Comparison of ENCODE assay signal across 44 mouse cellular contexts in genomic region chr17:25345462-25345861, GRCm38 (mm10). TPM values are rescaled to one million over a fixed set of nuclear protein-coding genes. Genes with fewer than 3 reads are reported as not detected.
"Had no signal": no experiment of that assay in that cellular context is flagged by ENCODE, and none has a peak within 500 bp of the region (broad histone marks: within the 10 kb centered on the region; RNA-seq: fewer than 3 reads in every experiment).

TSS of gene Tpsab1 (minus strand) at chr17:25345562.

- H3K4me3 ChIP-seq: limb, embryonic 10.5 days; limb, embryonic 12.5 days; limb, embryonic 13.5 days; limb, embryonic 15.5 days; liver, embryonic 12.5 days; liver, embryonic 13.5 days; liver, embryonic 15.5 days; lung, embryonic 15.5 days; megakaryocyte, embryonic 14.5 days; midbrain, embryonic 10.5 days; midbrain, embryonic 12.5 days; midbrain, embryonic 13.5 days; midbrain, embryonic 15.5 days; myocyte; neural tube, embryonic 12.5 days had no signal

- H3K27me3 ChIP-seq: limb, embryonic 13.5 days; limb, embryonic 15.5 days; liver, embryonic 12.5 days; liver, embryonic 13.5 days; liver, embryonic 15.5 days; lung, embryonic 15.5 days; midbrain, embryonic 12.5 days; midbrain, embryonic 13.5 days; midbrain, embryonic 15.5 days; neural tube, embryonic 12.5 days had no signal

- H3K4me1 ChIP-seq: limb, embryonic 10.5 days; limb, embryonic 12.5 days; limb, embryonic 13.5 days; limb, embryonic 15.5 days; liver, embryonic 13.5 days; lung, embryonic 15.5 days; megakaryocyte, embryonic 14.5 days; midbrain, embryonic 10.5 days; midbrain, embryonic 12.5 days; midbrain, embryonic 13.5 days; midbrain, embryonic 15.5 days; neural tube, embryonic 12.5 days had no signal

- DNase-seq: left cerebral cortex, postnatal 4 days; liver; liver, embryonic 13.5 days; liver, postnatal 0 days; lung, adult 18-20 months; lung, adult 2 months; lung, embryonic 14.5 days; lung, postnatal 10 days; lung, postnatal 14 days; lung, postnatal 36 days; lung, postnatal 4 days; midbrain, embryonic 14.5 days had no signal

- H3K9me3 ChIP-seq: limb, embryonic 10.5 days; limb, embryonic 12.5 days; limb, embryonic 13.5 days; limb, embryonic 15.5 days; liver, embryonic 12.5 days; liver, embryonic 13.5 days; liver, embryonic 15.5 days; lung, embryonic 15.5 days; megakaryocyte, embryonic 14.5 days; midbrain, embryonic 10.5 days; midbrain, embryonic 12.5 days; midbrain, embryonic 13.5 days; midbrain, embryonic 15.5 days; neural tube, embryonic 12.5 days had no signal

- H3K27ac ChIP-seq: limb, embryonic 10.5 days; limb, embryonic 12.5 days; limb, embryonic 13.5 days; limb, embryonic 15.5 days; liver, embryonic 12.5 days; liver, embryonic 13.5 days; liver, embryonic 14.5 days; liver, embryonic 15.5 days; lung, embryonic 15.5 days; macrophage; midbrain, embryonic 10.5 days; midbrain, embryonic 12.5 days; midbrain, embryonic 13.5 days; midbrain, embryonic 15.5 days; neural tube, embryonic 12.5 days had no signal

- H3K36me3 ChIP-seq: limb, embryonic 10.5 days; limb, embryonic 12.5 days; limb, embryonic 13.5 days; limb, embryonic 15.5 days; liver, embryonic 12.5 days; liver, embryonic 13.5 days; liver, embryonic 15.5 days; lung, embryonic 15.5 days; midbrain, embryonic 10.5 days; midbrain, embryonic 12.5 days; midbrain, embryonic 13.5 days; midbrain, embryonic 15.5 days; neural tube, embryonic 12.5 days had no signal

RNA-seq across cellular contexts. Expression of gene Tpsab1, which starts in this region (rescaled TPM):
- total RNA-seq: left cerebral cortex, postnatal 10 days; left cerebral cortex, postnatal 14 days; left cerebral cortex, postnatal 25 days; left cerebral cortex, postnatal 36 days; liver, adult 2 months; megakaryocyte progenitor cell, adult 5-6 weeks; megakaryocyte, adult 5-6 weeks; megakaryocyte-erythroid progenitor cell, adult 5-6 weeks; midbrain, postnatal 0 days; monocyte, adult 5-6 weeks had no signal
- polyA plus RNA-seq: limb, embryonic 10.5 days; limb, embryonic 11.5 days; limb, embryonic 12.5 days; liver, adult 2 months; liver, embryonic 11.5 days; liver, embryonic 12.5 days; liver, embryonic 13.5 days; liver, embryonic 14.5 days; liver, embryonic 15.5 days; liver, embryonic 16.5 days; liver, postnatal 0 days; lung, embryonic 14.5 days; macrophage; midbrain, embryonic 10.5 days; midbrain, embryonic 11.5 days; midbrain, embryonic 12.5 days; midbrain, embryonic 13.5 days; midbrain, embryonic 14.5 days; midbrain, embryonic 15.5 days; midbrain, embryonic 16.5 days; midbrain, postnatal 0 days; neural tube, embryonic 11.5 days; neural tube, embryonic 12.5 days had no signal
